Mouse (Mus musculus) heart, adult 18-20 months (tissue): ENCODE results near the gene Rpl14. TPM values are rescaled to one million over a fixed set of nuclear protein-coding genes. Genes with fewer than 3 reads are reported as not detected.

Source experiments
- DNase-seq, 2 experiments: peaks; one replicate each; pipeline ENCODE4 v3.0.0; 2021 to 2022; ENCODE audit warnings: mixed read lengths in 1 of 2
- total RNA-seq, 2 experiments: library from RNA; stranded (reverse); gene quantifications; 2 replicates each; pipeline ENCODE4 v1.2.3; 2021

The Rpl14 gene
- total RNA-seq, 2 experiments from 2014 or later: 310 to 313 TPM

GRCm38 (mm10) chr9:120603956-120604355 lies 32.7 kb downstream of the Rpl14 start:
- no peak for DNase-seq

- DNase-seq: no peak
Measured at GRCm38 (mm10) chr9:120611055-120611454, 39.8 kb downstream of the Rpl14 start.

- no peak for DNase-seq
Measured at GRCm38 (mm10) chr9:120614059-120614458, 42.8 kb downstream of the Rpl14 start.

- no peak for DNase-seq
Measured at GRCm38 (mm10) chr9:120618101-120618500, 46.9 kb downstream of the Rpl14 start.

GRCm38 (mm10) chr9:120619347-120619708 lies 48.1 kb downstream of the Rpl14 start:
- DNase-seq: no peak

- no peak for DNase-seq
Measured at GRCm38 (mm10) chr9:120619709-120620408, 48.6 kb downstream of the Rpl14 start.

GRCm38 (mm10) chr9:120620409-120620745 lies 49.1 kb downstream of the Rpl14 start:
- no peak for DNase-seq

Other genes starting within 250 kb of the Rpl14 start
- gene Eif1b, start 79.2 kb upstream of the Rpl14 start, total RNA-seq: 10 to 100 TPM; 65.5 to 68.2 TPM
- not detected for gene Entpd3, start 31.6 kb upstream of the Rpl14 start, total RNA-seq